Mouse (Mus musculus) right cerebral cortex, adult 18-20 months (tissue): ENCODE results near the gene Psme2.

Experiments
- DNase-seq: peaks from one replicate; pipeline ENCODE4 v3.0.0; 2022; ENCODE audit warnings: mixed read lengths

Gene Psme2

DNA sequence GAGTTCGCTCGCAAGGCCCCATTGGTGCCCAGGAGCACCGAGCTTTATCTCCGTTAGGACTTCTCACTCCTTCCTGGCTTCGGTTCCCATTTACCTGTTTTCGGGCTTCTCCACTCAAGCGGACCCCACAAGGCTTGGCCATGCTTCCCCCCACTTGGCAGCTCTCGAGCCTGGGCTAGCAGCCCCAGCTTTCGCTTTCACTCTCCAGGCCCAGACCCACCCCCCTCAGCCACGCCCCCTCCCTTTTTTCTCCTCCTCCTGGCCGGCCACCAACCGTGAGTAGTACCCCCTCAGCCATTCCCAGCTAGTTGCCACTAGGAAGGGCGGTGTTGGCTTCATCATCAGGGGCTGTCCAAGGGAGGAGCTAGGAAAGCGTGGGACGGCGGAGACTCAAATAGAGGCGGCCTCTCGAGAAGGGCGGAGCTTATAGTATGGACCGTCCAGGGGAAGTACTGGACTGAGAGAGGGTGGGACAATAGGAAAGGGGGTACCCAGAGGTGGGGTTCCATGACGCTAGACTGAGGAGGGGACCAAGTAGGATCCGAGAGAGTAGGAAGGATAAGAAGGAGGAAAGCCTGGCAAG is at the start of gene Psme2:
TSS of gene Psme2 (minus strand) at position 366 of the 583 bp plus-strand sequence.
- peak; percentile 95 for DNase-seq

DNA sequence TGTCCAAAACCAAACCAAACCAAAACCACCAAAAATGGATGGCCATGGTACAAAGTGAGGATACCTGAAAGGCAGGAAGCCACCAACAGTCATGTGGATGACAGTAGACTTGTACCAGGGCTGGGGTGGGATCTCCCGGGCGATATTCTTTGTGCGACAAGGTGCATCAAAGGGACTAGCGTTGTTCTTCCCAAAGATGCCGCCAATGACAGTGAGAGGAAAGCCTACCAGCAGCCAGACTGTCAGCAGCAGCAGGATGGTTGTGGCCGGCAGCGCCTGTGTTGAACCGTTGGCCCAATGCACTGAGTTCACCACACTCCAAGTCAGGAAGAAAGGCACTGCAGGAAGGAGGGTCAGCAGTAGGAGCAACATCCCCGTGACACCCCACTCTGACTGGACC is 46.9 kb upstream of the Psme2 start, which contains the start of gene Gm49378:
TSS of gene Gm49378 (minus strand) at position 101 of the 400 bp plus-strand sequence.
- no peak for DNase-seq

DNA sequence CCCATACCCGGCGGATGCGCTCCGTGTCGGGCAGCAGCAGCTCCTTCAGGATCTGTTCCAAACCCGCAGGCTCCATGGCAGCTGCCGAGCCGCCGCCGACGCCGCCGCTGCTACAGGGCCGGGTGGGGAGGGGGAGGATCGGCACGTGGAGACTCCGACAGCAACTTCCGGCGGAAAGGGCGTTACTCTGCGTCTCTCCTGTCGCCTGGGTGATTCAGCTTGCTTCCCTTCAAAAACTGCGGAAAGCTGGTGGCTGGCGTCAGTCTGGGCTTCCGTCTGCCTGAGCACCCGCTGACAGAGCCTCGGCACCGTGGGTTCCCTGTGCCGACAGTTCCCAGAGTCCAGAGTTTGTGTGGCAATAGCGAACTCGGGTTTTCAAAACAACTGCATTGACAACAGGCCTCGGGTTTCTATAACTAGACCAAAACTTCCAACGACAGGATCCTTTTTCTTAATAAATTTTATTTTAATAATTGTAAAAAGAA is 44.7 kb upstream of the Psme2 start, which contains the start of gene Ipo4:
TSS of gene Ipo4 (minus strand) at position 435 of the 485 bp plus-strand sequence.
- peak; percentile 91 for DNase-seq

GRCm38 (mm10) chr14:55634874-55635522 is 44.1 kb upstream of the Psme2 start:
- peak; percentile 25 for DNase-seq

DNA sequence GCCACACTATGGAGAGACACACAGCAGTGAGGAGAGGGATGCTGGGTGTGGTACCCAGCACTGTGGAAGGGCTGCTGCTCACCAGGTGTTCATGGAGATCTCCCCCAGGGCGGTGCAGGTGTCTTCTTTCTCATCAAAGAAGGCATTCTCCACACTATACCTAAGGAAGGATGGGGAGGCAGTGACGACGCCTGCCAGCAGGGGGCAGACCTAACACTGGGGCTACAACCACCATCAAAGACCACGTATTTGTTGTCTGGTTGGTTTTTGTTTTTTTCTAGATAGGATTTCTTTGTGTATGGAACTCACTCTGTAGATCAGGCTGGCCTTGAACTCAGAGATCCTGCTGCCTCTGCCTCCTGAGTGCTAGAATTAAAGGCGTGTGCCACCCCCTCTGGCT is 38.4 kb upstream of the Psme2 start:
- DNase-seq: no peak

DNA sequence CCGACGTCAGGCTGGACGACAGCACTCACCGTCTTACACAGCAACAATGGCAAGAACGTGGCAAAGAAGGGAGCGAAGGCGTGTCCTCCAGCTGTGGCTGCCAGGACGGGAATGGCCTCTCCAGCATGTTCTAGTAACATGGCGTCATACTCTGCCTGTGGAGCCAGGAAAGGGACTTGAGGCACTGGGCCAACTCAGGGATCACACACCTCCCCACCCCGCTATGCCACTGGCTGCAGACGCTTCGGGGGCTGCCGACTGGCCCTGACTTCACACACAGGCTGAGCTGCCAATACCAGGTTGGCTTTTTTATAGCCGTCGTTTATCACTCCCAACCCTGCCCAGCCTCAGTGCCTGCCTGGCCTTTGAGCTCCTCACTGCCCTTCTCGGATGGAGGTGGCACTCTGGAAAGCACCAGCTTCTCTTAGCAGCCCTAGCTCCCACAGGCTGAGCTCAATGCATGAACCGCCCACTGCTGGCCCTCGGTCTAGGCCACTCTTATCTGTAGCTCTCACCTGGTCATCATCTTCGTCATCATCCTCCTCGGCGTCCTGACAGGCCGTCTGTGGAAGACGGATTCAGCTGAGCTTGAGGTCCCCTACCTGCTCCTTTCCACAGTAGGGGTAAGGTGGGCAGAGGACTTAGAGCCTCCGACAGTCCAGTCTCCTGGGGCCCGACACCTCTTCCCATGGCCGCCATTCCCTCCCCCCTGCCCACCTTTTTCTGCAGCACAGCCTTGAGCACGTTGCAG is 37.3 kb upstream of the Psme2 start:
- no peak for DNase-seq

GRCm38 (mm10) chr14:55618486-55619195 is 27.7 kb upstream of the Psme2 start:
- no peak for DNase-seq

GRCm38 (mm10) chr14:55617822-55618221 is 26.9 kb upstream of the Psme2 start, which contains the start of gene Rec8:
TSS of gene Rec8 (plus strand) at chr14:55618037.
- DNase-seq: no peak

DNA sequence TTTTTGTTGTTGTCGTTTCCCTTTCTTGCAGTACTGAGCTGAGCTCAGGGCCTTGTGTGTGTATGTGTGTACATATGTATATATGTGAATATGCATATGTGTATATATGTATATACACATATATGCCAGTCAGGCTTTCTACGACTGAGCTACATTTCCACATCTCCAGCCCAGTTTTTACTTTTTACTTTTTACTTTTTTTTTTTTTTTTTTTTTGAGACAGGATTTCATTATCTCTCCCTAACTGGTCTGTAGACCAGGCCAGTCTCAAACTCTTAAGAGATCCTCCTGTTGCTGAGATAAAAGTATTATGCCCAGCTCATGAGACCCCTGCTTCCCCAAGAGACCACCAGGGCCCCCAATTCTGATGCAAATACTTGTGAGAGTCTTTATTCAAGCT is 25.9 kb upstream of the Psme2 start:
- no peak for DNase-seq

DNA sequence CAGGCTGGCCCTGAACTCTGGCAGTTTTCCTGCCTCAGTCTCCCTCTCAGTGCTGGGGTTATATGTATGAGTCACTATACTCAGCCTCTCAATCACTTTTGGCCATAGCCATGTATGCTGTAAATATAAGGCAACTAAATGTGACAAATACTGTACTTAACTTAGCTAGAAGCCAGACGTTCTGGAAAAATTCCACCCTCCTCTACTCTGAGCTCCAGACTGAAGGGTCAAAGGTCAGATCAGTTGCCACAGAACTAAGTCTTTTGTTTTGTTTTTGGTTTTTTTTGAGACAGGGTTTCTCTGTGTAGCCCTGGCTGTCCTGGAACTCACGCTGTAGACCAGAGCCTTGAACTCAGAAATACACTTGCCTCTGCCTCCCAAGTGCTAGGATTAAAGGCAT is 25.0 kb upstream of the Psme2 start:
- DNase-seq: no peak

- no peak for DNase-seq
Observed at GRCm38 (mm10) chr14:55614565-55615178, 23.8 kb upstream of the Psme2 start.

- DNase-seq: no peak
Observed at GRCm38 (mm10) chr14:55613346-55613745, 22.4 kb upstream of the Psme2 start.

- DNase-seq: no peak
Observed at GRCm38 (mm10) chr14:55608339-55608738, 17.4 kb upstream of the Psme2 start.

DNA sequence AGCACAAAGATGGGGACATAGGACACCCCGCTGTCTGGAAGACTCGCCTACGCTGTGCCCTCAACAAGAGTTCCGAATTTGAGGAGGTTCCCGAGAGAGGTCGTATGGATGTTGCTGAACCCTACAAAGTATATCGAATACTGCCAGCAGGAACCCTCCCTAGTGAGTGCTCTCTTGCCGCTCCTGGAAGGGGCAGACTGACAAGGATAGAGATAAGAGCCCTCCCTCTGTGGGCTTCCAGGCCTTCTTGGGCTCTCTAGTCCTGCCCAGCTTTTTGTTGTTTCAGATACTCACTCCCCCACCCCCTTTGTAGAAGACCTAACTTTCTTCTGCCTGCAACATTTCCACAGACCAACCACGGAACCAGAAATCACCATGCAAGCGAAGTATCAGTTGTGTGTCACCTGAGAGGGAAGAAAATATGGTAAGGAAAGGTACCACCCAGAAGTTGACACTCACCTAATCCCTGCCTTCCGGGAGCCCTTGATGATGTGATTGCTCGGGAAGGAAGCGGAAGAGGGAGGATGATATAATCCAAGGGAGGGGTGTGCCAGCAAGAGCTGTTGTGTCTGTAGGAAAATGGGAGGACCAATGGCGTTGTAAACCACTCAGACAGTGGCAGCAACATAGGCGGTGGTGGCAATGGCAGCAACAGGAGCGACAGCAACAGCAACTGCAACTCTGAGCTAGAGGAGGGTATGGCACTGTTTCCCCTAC is 15.0 kb upstream of the Psme2 start:
- no peak for DNase-seq

GRCm38 (mm10) chr14:55604823-55605222 is 13.9 kb upstream of the Psme2 start:
- DNase-seq: no peak

GRCm38 (mm10) chr14:55603633-55604576 is 13.0 kb upstream of the Psme2 start:
- DNase-seq: peak; percentile 89

DNA sequence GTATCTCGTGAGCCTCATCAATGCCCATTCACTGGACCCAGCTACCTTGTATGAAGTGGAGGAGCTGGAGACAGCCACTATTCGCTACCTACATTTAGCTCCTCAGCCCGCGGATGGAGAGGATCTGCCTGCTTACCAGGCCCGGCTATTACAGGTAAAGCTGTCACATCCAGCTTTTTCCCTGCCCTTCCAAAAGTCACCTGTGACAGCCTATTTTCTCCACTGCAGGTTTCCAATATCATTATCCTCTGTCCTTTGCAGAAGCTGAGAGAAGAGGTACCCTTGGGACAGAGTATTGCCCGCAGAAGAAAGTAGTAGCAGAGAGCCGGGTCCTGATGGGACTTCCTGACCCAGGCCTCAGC is 12.3 kb upstream of the Psme2 start, which contains the start of gene Irf9:
TSS of gene Irf9 (plus strand) at position 301 of the 362 bp plus-strand sequence.
- DNase-seq: no peak

DNA sequence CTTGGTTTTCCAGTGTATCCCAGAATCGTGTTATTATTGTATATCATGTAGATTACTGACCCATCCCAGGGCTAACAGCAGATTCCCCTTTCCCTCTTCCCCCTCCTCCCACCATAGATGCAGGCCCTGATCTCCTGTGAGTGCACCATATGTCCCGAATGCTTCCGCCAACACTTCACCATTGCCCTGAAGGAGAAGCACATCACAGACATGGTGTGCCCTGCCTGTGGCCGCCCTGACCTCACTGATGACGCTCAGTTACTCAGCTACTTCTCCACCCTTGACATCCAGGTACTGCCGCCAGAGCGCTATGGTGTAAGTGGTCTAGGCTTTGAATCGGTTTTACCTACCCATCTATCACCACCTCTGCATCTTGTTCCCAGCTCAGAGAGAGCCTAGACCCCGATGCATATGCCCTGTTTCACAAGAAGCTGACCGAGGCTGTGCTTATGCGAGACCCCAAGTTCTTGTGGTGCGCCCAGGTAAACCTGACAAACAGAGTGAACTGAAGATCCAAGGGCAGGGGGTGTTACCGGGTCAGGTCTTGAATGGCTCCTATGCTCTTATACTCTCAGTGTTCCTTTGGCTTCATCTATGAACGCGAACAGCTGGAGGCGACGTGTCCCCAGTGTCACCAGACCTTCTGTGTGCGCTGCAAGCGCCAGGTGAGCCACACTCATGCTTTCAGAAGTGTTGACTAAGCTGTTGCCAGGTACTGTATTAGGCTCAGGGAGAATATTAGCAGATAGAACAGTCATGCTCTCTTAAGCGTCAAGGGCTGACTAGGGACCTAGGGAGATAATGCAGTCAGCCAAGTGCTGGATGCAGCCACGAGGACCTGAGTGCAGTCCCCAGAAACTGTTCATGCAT is 7.8 kb upstream of the Psme2 start:
- no peak for DNase-seq

GRCm38 (mm10) chr14:55596036-55596690 is 5.2 kb upstream of the Psme2 start:
- DNase-seq: no peak
